Mouse (Mus musculus) mesoderm, embryonic 11.5 days (tissue): ENCODE data around the gene Hbq1a.
A peak's percentile ranks its signal among the peaks of the same experiment; 100 is the strongest.
"Not testable (repeated sequence)": the region's sequence is repeated elsewhere in the genome, so short reads cannot be mapped to it uniquely, and the experiment has no call there.

Source experiments
- DNase-seq: peaks from one replicate; pipeline ENCODE4 v3.0.0-alpha.2; 2012; ENCODE audit warnings: low read depth, low spot score

Hbq1a gene

DNA sequence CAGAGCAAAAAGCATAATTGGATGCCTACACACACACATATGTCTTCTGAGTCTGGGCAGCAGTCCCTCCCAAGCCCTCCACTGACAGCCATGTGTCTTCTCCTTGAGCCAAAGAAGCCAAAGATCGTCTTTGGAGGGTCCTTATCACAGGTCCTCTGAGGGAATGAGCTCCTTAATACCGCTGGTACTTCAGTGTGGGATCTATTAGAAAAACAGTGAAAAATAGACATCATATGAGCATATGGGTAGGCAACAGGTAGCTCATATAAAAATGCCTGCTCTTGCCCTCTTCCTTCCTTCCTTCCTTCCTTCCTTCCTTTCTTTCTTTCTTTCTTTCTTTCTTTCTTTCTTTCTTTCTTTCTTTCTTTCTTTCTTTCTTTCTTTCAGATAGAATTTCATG is 15.3 kb upstream of the Hbq1a start:
- not testable (repeated sequence) for DNase-seq

DNA sequence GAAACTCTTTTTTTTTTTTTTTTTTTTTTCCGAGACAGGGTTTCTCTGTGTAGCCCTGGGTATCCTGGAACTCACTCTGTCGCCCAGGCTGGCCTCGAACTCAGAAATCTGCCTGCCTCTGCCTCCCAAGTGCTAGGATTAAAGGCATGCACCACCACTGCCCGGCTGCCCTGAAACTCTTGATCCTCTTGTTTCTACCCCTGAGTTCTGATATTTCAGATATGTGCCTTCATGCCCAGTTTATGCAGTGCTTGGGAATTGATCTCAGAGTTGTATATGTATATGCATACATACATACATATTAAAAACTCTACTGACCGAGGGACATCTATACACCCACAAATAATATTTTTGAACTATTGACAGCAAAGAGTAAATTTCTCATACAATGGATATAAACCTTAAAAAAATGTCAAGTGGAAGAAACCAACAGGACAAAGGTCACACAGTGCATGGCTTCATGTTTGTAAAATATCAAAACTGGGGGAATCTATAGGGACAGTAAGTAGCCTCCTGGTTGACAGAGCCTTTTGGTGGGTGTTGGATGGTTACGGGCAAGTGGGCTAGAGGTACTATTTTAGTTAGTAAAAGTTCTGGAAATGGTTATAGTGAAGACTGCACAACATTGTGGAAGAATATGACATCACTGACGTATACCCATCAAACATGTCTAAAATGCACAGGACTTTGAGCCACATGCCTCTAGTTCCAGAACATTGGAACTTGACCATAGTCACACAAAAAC is 14.7 kb upstream of the Hbq1a start:
- no peak for DNase-seq

DNA sequence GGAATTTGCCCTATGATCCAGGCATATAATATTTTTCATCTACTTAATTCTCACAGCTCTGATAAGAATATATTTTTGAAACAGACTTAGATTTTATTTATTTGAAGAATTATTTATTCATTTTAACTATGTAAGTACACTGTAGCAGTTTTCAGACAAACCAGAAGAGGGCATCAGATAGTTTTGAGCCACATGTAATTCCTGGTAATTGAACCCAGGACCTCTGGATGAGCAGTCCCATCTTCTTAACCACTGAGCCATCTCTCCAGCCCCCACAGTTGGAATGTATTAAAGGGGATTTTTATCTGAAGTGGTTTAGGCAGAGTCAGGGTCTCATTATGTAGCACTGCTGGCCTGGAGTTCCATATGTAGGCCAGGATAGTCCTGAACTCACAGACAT is 14.0 kb upstream of the Hbq1a start:
- not testable (repeated sequence) for DNase-seq

DNA sequence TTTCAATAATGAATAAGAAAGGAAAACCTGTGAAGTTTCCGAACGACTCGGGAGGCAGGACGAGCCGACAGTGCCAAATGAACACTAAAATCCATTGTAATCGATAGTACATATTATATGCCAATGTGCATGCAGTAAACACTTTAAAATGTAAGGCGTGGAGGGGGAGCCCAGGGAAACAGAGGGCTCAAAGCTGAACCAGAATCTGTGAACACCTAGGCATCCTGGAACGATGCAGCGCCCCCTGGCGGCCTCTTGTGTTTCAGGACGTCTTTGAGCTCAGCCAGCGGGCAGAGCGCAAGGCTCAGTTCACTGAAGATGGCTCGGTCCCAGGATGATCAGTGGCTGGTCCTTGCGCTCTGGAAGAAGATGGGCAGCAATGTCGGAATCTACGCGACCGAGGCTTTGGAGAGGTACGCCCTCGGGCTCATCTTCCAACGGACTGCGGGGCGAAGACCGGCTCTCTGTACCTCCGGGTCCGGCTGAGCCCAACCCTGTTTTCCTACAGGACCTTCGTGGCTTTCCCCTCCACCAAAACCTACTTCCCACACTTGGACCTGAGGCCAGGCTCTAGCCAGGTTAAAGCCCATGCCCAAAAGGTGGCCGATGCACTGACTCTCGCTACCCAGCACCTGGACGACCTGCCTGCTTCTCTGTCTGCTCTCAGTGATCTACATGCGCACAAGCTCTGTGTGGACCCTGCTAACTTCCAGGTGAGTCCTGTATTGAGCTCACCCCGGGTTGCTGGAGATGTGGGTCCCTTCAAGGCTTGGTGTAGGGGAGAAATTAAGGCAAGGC is 13.0 kb upstream of the Hbq1a start, which contains the start of gene Hbq1b:
Gene Hbq1b, plus strand, starts transcription at position 271 of the 798 bp plus-strand sequence.
- DNase-seq = peak; percentile 78

DNA sequence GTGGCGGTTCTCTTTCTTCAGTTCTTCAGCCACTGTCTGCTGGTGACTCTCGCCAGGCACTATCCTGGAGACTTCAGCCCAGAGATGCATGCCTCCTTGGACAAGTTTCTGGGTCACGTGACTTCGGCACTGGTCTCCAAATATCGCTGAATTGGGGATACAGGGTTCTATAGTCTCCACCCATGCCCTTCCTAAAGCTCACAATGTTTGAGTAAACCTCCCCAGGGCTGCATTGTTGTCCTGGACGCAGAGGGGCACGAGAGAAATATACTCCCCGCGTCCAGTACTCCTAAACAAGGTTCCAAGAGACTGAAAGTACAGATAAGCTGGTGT is 12.4 kb upstream of the Hbq1a start:
- DNase-seq = no peak

DNA sequence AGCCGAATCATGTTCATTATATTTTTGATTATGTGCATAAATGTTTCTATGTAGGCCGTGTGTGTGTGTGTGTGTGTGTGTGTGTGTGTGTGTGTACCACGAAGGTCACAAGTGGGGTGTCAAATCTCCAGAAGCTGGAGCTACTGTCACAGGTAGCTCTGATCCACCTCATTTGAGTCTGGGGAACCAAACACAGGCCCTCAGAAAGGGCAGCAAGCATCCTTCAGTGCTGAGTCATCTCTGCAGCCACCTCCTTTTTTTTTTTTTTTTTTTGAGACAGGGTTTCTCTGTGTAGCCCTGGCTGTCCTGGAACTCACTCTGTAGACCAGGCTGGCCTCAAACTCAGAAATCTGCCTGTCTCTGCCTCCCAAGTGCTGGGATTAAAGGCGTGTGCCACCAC is 7.0 kb upstream of the Hbq1a start:
- DNase-seq = not testable (repeated sequence)

DNA sequence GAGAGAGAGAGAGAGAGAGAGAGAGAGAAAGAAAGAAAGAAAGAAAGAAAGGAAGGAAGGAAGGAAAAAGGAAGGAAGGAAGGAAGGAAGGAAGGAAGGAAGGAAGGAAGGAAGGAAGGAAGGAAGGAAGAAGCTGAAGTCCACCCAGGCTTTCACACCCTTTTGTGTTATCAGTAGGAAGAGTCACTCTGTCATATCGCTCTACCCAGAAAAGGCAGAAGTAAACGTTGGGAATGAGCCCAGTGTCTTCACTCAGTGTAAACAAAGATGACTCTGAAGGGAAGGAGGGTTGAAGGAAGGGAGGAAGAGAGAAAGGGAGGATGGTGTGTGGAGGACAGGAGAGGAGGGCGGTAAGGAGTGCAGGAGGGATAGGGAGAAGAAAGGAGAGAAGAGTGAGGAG is 6.4 kb upstream of the Hbq1a start:
- DNase-seq = not testable (repeated sequence)

DNA sequence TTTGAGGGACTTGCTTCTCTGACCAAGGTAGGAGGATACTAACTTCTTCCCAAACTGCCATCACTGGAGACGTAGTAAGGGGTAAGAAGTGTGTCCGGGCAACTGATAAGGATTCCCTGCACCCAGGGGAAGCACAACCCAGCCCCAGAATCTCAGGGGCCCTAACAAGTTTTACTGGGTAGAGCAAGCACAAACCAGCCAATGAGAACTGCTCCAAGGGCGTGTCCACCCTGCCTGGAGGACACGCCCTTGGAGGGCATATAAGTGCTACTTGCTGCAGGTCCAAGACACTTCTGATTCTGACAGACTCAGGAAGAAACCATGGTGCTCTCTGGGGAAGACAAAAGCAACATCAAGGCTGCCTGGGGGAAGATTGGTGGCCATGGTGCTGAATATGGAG is 3.7 kb upstream of the Hbq1a start, which contains the start of gene Hba-a2:
Gene Hba-a2, plus strand, starts transcription at position 287 of the 400 bp plus-strand sequence.
- DNase-seq = not testable (repeated sequence)

DNA sequence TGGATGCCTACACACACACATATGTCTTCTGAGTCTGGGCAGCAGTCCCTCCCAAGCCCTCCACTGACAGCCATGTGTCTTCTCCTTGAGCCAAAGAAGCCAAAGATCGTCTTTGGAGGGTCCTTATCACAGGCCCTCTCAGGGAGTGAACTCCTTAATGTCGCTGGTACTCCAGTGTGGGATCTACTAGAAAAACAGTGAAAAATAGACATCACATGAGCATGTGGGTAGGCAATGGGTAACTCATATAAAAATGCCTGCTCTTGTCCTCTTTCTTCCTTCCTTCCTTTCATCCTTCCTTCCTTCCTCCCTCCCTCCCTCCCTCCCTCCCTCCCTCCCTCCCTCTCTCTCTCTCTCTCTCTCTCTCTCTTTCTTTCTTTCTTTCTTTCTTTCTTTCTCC is 2.5 kb upstream of the Hbq1a start:
- DNase-seq = not testable (repeated sequence)

DNA sequence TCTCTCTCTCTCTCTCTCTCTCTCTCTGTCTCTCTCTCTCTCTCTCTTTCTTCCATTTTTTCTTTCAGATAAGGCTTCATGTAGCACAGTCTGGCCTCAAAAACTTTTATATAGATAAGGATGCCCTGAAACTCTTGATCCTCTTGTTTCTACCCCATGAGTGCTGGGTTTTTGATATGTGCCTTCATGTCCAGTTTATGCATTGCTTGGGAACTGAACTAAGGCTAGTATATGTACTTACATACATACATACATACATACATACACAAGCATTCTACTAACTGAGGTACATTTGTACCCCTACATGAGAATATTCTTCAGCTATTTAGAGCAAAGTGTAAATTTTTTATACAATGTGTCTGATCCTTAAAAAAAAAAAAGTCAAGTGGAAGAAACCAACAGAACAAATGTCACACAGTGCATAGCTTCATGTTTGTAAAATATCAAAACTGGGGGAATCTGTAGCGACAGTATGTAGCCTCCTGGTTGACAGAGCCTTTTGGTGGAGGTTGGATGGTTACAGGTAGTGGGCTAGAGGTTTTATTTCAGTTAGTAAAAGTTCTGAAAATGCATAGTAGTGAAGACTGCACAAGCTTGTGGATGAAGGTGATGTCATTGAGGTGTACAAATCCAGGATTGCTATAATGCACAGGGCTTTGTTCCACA is 1.9 kb upstream of the Hbq1a start:
- no peak for DNase-seq

DNA sequence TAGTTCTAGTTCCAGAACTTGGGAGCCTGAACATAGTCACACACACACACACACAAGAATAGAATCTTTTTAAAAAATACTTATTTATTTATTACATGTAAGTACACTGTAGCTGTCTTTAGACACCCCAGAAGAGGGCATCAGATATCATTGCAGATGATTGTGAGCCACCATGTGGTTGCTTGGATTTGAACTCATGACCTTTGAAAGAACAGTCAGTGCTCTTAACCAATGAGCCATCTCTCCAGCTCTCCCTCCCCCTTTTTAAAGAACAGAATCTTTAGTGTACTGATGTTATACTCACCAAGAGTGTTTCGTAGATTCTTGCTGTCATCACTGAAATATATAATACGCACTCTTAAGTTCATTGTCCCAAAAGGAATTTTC is 1.3 kb upstream of the Hbq1a start:
- no peak for DNase-seq

DNA sequence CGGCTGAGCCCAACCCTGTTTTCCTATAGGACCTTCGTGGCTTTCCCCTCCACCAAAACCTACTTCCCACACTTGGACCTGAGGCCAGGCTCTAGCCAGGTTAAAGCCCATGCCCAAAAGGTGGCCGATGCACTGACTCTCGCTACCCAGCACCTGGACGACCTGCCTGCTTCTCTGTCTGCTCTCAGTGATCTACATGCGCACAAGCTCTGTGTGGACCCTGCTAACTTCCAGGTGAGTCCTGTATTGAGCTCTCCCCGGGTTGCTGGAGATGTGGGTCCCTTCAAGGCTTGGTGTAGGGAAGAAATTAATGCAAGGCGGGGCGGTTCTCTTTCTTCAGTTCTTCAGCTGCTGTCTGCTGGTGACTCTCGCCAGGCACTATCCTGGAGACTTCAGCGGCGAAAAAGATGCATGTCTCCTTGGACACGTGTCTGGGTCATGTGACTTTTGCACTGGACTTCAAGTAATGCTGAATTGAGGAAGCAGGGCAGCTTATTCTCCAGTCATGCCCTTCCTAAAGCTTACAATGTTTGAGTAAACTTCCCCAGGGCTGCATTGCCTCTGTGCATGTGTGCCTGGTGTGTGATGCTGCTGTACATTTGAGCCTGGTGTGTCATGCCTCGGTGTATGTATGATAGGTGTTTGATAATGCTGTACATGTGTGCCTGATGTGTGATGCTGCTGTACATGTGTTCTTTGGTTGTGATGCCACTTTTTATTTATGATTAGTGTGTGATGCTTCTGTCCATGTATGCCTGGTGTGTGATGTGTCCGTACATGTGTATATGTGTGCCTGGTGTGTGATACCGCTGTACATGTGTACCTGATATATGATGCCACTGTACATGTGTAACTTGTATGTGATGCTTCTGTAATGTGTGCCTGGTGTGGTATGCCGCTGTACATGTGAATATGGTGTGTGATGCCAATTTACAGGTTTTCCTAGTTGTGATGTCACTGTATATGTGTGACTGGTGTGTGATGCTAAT is 704 bp downstream of the Hbq1a start:
- DNase-seq = no peak

DNA sequence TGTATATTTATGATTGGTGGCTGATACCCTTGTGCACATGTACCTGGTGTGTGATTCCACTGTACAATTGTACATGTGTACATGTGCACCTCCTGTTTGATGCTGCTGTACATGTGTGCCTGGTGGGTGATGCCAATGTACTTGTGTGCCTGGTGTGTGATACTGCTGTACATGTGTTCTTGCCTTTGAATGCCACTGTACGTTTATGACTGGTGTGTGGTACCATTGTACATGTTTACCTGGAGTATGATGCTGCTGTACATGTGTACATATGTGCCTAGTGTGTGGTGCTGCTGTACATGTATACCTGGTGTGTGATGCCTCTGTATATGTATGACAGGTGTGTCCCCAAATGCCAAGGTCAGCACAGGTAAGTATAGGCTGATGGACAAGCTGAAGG is 1.6 kb downstream of the Hbq1a start:
- no peak for DNase-seq

DNA sequence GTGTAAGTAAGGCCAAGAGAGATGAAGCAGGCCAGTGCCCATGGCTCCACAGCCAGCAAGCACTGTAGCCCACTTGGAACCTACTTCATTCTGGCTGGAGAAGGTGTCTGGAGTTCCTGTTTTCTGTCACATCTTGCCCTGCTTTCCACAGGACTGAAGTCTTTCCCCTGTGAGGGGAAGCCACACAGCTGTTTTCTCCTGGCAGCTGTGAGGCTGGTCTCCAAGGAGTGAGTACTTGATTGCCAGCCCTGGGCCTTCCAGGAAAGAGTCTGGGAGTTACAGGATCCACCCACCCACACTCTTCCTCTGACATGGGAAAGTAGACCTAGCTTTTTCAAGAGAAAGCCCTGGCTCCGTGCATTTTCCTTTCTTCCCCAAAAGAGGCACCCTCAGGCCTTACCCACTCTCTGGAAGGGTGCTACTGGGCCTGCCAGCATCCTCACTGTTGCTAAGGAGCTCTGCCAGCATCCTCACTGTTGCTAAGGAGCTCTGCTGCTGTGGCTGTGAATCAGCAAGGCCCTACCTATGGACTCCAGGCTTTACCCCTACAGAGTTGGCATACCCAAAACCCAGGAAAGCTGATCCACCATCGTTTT is 3.1 kb downstream of the Hbq1a start:
- DNase-seq = no peak

DNA sequence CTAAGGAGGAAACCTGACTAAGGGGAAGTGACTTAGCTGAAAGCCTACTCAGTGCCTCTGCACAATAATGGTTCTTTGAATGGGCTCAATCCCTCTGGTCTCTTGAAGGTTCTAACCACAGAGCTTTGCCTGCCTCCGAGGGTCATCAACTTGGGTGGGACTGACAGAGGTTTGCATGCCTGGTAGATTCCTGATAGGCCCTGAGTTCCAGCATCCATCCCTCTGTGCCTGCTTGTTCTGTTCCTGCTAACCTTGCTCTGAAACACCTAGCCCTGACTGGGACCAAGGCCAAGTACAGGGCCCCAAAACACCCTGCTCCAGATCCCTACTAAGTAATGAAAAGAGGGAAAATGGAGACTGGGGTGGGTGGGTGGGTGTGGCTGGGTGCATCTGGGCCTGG is 3.6 kb downstream of the Hbq1a start:
- no peak for DNase-seq

DNA sequence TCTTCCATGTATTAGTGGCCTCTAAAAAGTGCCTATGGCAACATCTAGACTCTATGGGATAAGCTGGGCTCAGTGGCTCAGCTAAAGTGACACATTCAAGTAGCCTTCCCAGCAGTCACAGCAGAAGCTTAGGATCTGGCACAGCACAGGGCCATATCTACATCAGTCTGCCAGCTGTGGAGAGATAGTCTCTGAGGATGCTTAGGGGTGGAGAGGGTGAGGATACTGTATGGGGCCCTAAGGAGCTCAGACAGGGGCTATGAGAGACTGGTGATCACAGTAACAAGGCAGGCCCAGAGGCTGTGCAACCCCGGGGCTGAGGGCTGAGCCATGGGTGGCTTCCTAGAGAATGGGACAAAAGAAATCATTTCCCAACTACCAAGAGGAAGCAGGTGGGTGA is 7.1 kb downstream of the Hbq1a start:
- DNase-seq = no peak

DNA sequence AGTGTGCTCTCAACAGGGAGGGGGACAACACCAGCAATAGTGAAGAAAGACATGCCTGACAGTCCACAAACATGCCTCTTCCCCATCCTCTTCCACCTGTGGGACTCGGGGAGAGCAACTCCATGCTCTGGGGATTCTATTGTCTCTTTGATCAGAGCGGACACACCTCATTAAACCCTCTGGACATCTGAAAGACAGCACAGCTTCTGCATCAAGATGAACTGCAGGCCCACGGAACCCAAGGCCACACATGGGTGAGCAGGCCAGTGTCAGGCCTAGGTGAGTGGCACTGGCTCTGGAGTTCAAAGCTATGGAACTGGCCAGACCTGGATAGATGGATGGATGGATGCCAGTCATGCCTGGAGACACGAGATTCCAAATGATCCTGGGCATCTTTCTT is 9.6 kb downstream of the Hbq1a start:
- DNase-seq = no peak

DNA sequence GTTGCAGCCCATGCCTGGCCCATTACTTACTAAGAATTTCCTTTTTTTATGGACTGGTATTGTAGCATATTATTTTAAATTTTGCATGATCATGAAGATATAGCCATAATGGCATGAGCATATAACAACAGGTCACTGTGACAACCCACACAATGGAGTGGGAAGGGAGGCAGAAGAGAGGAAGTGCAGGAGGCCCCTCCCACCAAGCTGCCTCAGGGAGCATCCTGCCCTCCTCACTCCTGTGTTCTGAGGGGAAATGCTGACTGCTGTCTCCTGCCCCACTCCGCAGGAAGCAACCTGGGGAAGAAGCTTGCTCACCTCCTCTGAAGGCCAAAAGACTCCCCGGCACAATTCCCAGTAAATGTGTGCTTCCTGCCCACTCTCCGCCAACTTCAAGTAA is 10.1 kb downstream of the Hbq1a start:
- DNase-seq = no peak

DNA sequence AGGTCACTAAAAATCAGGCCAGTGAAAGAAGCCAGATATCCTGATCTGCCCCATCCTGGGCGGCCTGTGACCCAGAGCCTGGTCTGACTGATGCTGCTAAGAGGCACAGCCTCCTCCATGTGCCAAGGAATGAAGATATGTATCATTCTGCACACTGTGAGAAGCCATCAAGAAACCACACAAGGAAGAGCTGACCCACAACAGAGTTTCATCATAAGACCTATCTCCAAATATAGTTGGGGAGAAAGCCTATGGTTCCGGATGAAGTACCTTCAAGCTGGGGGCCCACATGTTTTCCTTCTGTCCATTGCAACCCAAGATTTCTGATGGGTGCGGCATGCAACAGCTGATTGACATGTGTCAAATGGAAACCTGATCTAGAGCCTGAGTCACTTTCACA is 16.1 kb downstream of the Hbq1a start:
- DNase-seq = no peak

DNA sequence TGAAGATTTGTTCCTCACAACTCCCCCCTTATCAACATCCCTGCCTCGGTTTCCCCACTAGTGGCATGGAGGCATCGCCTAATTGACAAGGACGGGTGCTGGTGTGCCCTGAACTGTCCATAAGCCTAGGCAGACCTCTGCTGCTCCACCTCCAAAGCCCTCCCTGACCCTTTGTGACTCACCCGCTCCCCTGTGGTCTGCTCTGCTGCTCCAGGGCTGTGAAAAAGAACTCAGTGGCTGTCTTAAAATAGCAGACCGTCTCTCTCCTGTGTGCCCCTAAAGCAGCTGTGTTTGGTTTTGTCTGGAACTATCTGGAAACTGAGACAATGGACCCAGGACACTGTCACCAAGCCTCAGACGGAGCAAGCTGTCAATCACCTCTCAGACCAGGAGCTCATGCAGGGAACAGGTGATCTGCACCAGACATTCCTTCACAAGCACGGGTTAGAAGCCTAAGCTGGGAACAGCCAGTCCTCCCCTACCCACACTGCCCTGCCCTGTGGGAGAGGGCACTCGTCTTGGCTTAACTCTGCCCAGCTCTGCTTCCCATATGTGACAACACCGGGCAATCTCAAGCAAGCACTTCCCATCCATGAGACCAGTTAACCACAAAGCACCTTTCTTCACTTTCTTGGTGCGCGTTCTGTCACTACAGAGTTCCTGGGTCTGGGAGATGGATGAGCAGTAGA is 20.8 kb downstream of the Hbq1a start:
- no peak for DNase-seq
